10 mouse cellular contexts compared by ENCODE assay signal in genomic region chr19:55132476-55132875, GRCm38 (mm10). TPM values are rescaled to one million over a fixed set of nuclear protein-coding genes. Genes with fewer than 3 reads are reported as not detected.
"Had no signal": no experiment of that assay in that cellular context is flagged by ENCODE, and none has a peak within 500 bp of the region (broad histone marks: within the 10 kb centered on the region; RNA-seq: fewer than 3 reads in every experiment).

No protein-coding gene starts in this region.

- DNase-seq: layer of hippocampus, adult 9-11 months; liver; liver, postnatal 0 days; lung, embryonic 14.5 days; thymus, adult 18-20 months; thymus, postnatal 4 days had no signal

RNA-seq across cellular contexts. Expression of gene Tectb, which starts 48.1 kb away (rescaled TPM):
- total RNA-seq: left cerebral cortex, adult 18-20 months; left cerebral cortex, postnatal 25 days; megakaryocyte, adult 5-6 weeks; neutrophil, adult 5-6 weeks had no signal
